Mouse (Mus musculus) liver, embryonic 11.5 days (tissue): ENCODE results near the gene Ppp4r3a. TPM values are rescaled to one million over a fixed set of nuclear protein-coding genes. Genes with fewer than 3 reads are reported as not detected.
A peak's percentile ranks its signal among the peaks of the same experiment; 100 is the strongest.

Experiments used
- ATAC-seq: fragments of 200-750 bp; cut with Nextera tagmentation; replicated peaks from 2 replicates; pipeline ENCODE4 v1.8.0; 2017; ENCODE audit warnings: moderate number of reproducible peaks, mild to moderate bottlenecking, moderate TSS enrichment, moderate library complexity; ENCODE audit not compliant: low FRiP score
- DNase-seq: peaks from one replicate; pipeline ENCODE4 v3.0.0-alpha.2; 2017; ENCODE audit warnings: low spot score
- H3K27ac ChIP-seq: fragments of 300-500 bp; sonication (generic); 2 replicates; pipeline ENCODE4 v1.5.1; 2014; ENCODE audit warnings: mild to moderate bottlenecking, low read depth, low read length, control low read depth
- H3K27me3 ChIP-seq: fragments of 300-500 bp; sonication (generic); replicated peaks from 2 replicates; pipeline ENCODE4 v1.6.1; 2014; ENCODE audit warnings: low read length, mixed read lengths; ENCODE audit not compliant: control insufficient read depth, insufficient read depth
- H3K36me3 ChIP-seq: fragments of 300-500 bp; sonication (generic); 2 replicates; pipeline ENCODE4 v1.6.1; 2014; ENCODE audit warnings: mild to moderate bottlenecking, low read length, moderate library complexity, mixed read lengths; ENCODE audit not compliant: control insufficient read depth, insufficient read depth
- H3K4me1 ChIP-seq: fragments of 300-500 bp; sonication (generic); replicated peaks from 2 replicates; pipeline ENCODE4 v1.6.1; 2014; ENCODE audit warnings: low read length, mixed read lengths; ENCODE audit not compliant: control insufficient read depth, insufficient read depth
- H3K4me2 ChIP-seq: fragments of 300-500 bp; sonication (generic); 2 replicates; pipeline ENCODE4 v1.6.1; 2014; ENCODE audit warnings: mild to moderate bottlenecking, control low read depth, moderate library complexity
- H3K4me3 ChIP-seq: fragments of 300-500 bp; sonication (generic); 2 replicates; pipeline ENCODE4 v1.5.1; 2014; ENCODE audit warnings: low read depth, low read length, control low read depth
- H3K9ac ChIP-seq: fragments of 300-500 bp; sonication (generic); 2 replicates; pipeline ENCODE4 v1.6.1; 2014; ENCODE audit warnings: low read depth, low read length, control low read depth
- H3K9me3 ChIP-seq: fragments of 300-500 bp; sonication (generic); 2 replicates; pipeline ENCODE4 v1.6.1; 2016; ENCODE audit warnings: low read length, inconsistent platforms, mixed read lengths; ENCODE audit not compliant: control insufficient read depth
- WGBS: fragments of 180-500 bp; shearing (Covaris S2); extraction: QIAGEN DNeasy Blood & Tissue Kit; methylation state at CpG from one replicate; pipeline ENCODE4 v1.1.7; 2014; 5-methylcytosine and 5-hydroxymethylcytosine counted together
- polyA plus RNA-seq: library from polyadenylated mRNA; unstranded; fragments of >200 nt; fragmentation: Nextera tagmentation; extraction: Ambion mirVana; gene quantifications from 2 replicates; pipeline ENCODE4 v1.2.1, GENCODE M21; 2014

Gene Ppp4r3a
- polyA plus RNA-seq, 1 experiment from 2014 or later, result 54.4 TPM

DNA sequence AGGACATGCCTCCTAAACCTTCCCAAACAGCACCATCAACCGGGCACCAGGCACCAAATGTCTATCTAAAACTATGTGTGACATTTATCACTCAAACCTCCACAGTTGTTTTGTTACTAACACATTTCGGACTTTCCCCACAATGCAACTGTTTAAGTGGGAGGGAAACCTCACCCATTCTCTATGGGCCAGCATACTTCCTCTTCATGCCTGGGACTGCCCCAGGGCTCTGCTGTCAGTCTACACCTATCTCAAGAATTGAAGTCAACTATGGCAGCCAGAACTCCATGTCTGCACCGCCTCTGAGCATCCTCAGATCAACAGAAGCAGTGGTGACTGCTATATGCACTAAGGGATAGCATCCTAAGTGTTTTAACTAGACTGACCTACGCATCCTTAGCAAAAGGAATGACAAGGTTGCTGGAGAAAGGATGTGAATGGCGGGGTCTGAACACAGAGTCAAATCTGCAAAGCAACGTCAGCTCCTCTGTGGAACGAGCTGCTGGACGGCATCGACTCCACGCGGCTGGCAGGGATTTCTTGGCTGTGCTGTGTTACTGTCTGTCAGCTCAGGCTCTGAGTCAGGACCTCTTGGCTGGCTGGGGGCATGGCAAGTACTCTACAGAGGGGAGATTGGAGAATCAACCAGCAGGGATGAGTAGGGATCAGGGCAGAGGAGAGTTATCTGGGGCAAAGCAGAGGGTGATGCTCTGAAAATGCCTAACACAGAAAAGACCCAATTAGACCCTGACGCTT, 77.7 kb downstream of the Ppp4r3a start:
- Histone ChIP-seq H3K4me3 (no peak overlapping the region), H3K27ac (no peak overlapping the region), H3K9ac (no peak overlapping the region), H3K9me3 (no peaks in the 10 kb centered on the region), H3K4me2 (no peak overlapping the region), H3K4me1 (peaks cover 59% of the 10 kb centered on the region), H3K36me3 (no peaks in the 10 kb centered on the region), H3K27me3 (no peaks in the 10 kb centered on the region)
- ATAC-seq (no peak), DNase-seq (no peak)
- 81% methylated on average over 12 of the region's 12 CpGs for WGBS

DNA sequence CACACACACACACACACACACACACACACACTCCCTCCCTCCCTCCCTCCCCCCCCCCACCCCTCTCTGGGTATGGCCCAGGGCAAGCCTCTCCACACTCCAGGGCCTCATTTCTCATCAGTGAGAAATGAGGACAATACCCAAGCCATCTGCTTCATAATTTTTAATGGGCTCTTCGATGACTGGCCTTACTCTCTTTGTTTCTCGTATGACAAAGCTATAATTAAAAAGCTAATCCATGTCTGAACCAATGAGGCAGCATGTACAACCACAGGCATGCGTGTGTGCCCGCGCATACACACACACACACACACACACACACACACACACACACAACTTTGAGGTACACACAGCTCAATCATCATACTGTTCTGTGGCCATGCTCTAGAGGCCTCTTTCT, 78.5 kb downstream of the Ppp4r3a start:
- Histone ChIP-seq H3K36me3 (no peaks in the 10 kb centered on the region), H3K4me2 (no peak overlapping the region), H3K9ac (no peak overlapping the region), H3K27me3 (no peaks in the 10 kb centered on the region), H3K27ac (no peak overlapping the region), H3K4me1 (peaks cover 55% of the 10 kb centered on the region), H3K4me3 (no peak overlapping the region), H3K9me3 (no peaks in the 10 kb centered on the region)
- DNase-seq, result no peak
- WGBS, result 93% methylated on average over 5 of the region's 5 CpGs
- ATAC-seq, result no peak

DNA sequence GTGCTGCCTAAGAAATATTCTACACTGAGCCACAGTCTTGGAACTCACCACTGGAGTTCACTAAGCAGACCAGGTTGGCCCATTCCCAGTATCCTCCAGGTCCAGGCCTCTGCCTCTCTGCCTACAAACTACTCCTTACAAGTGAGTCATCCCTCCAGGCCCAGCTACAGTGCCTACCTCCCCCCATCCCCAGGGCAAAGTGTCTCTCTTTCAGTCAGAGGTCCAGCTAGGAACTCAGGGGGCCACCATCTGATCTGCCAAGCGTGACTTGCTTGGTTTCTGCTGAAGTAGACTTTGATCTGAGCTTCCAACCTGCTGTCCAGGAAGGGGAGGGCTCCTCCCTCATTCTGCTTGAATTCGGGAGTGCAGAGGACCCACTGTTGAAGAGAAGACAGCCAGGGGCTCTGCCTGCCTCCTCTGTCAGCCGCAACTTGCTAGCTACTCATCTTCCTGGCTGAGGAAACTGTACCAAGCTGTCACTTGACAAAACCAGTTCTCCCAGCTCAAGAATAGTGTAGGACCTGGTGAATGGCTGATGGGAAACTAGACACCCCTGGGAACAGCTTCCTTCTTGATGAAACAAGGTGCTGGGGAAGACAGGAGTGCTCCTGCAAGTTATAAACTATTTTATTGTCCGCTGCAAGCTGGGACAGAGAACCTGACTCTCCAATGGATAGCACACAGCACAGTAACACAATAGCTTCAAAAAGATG, 80.5 kb downstream of the Ppp4r3a start:
- no peaks in the 10 kb centered on the region for H3K36me3 ChIP-seq
- no peaks in the 10 kb centered on the region for H3K27me3 ChIP-seq
- 58% methylated on average over 4 of the region's 4 CpGs for WGBS
- no peak overlapping the region for H3K4me3 ChIP-seq
- no peak overlapping the region for H3K4me2 ChIP-seq
- no peak for DNase-seq
- no peak overlapping the region; the same call in 1 of the 2 replicates for H3K27ac ChIP-seq
- ATAC-seq, result no peak
- peak overlapping the region; percentile 25; the same call in 1 of the 2 replicates for H3K9ac ChIP-seq
- H3K9me3 ChIP-seq, result no peaks in the 10 kb centered on the region
- H3K4me1 ChIP-seq, result peaks cover 55% of the 10 kb centered on the region

DNA sequence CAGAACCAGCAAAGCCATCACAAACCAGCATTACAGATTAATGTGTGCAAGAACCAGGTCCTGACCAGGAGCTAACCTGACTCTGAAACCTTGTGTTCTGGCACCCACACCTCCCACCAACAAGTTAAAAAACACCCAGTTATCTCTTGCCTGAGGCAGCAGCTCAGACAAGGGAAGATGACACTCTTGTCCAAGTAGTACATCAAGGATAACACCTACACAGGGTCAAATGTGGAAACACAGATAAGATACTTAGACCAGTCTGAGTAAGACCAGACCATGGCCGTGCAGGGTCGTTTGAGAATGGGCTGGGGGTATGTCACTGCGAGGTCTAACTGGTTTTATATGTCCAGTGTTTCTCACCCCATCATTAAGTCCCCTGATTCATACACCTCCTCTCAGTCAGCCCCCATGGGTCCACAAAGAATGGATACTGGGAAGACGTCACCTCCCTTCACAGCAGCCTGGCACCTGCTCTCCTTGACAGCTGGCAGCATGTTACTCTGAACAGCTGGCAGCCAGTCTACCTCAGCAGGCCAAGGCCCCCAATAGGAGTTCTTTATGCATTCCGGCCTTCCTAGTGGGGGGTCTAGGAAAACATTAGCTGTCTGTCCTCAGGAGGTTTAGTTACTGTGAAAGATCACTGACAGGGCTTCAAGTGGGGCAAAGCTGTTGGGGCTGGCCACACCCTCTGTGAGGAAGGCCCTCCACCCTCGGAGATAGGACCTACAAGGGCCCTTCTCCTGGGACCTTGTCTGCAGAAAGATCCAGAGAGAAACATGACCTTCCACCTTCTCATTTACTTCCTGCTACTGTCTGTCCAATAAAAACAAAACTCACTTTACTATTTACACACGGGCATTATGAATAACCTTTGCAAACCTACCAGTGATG, 84.2 kb downstream of the Ppp4r3a start:
- no peak overlapping the region for H3K9ac ChIP-seq
- WGBS, result 40% methylated on average over 7 of the region's 7 CpGs

DNA sequence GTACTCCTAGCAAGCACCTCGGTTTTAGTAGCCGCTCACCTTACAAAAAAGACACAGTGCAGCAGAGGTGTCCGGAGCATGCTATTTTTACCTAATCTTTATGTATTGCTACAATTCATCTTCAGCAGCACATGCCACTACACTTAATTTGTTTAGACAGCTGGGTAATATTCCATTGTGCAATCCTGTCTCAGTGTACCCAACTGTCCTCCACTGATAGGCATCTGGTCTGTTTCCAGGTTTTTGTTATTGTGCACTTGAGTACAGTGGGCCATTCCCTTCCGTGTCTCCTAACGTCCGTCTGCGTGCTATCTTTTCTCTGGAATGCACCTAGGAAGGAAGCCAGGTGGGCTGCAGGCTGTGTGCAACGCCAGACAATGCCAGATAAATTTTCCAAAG, 84.9 kb downstream of the Ppp4r3a start:
- no peaks in the 10 kb centered on the region for H3K27me3 ChIP-seq
- no peak overlapping the region for H3K4me3 ChIP-seq
- WGBS, result 47% methylated on average over 8 of the region's 8 CpGs
- H3K4me2 ChIP-seq, result peak overlapping the region; percentile 54
- peaks cover 70% of the 10 kb centered on the region for H3K4me1 ChIP-seq
- ATAC-seq (no peak), DNase-seq (no peak)
- H3K9ac ChIP-seq, result 0 out of 2 replicates have a peak overlapping the region, but pooled peaks have one; percentile 22
- H3K36me3 ChIP-seq, result no peaks in the 10 kb centered on the region
- no peaks in the 10 kb centered on the region for H3K9me3 ChIP-seq
- peak overlapping the region; percentile 75 for H3K27ac ChIP-seq

More for the DNA sequence above, 84.2 kb downstream of the Ppp4r3a start:
- Histone ChIP-seq H3K4me2 (peak overlapping the region; percentile 54), H3K27me3 (no peaks in the 10 kb centered on the region), H3K4me3 (no peak overlapping the region), H3K4me1 (peaks cover 70% of the 10 kb centered on the region), H3K27ac (peak overlapping the region; percentile 75), H3K36me3 (no peaks in the 10 kb centered on the region), H3K9me3 (no peaks in the 10 kb centered on the region)
- peak; percentile 78 for ATAC-seq
- no peak for DNase-seq

DNA sequence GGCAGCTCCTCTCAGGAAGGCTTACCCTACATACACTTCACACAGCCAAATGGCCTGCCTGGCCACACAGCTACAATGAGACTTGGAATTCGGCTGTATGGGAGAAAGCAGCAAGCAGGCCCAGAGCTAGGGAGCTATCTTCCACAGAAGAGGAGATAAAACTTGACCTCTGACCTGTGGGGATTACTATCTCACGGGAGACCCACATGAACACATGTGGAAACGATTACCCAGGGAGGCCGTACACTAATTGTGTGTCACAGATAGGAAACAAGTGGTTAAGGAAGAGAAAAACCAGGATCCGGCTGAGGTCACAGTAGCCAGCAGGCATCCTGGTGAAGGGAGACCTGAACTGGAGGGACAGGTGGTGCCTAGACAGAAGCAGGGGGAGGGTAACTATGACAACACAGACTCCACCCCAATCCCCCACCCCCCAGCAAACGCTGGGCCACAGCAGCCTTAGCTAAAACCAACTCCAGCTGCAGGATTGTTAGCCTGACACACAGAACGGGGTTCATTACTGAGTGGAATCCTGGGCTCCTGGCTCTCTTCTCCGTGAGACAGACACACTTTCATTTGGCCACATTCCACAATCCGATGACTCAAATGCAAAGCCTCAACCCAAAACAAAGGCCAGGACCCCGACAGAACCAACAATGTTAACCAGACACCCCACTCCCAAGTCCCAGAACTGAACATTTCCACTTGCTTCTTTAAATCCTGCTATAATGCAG, 85.5 kb downstream of the Ppp4r3a start:
- H3K27ac ChIP-seq, result peak overlapping the region; percentile 75
- ATAC-seq (peak; percentile 7; the same call in 1 of the 2 replicates), DNase-seq (no peak)
- H3K27me3 ChIP-seq, result no peaks in the 10 kb centered on the region
- no peaks in the 10 kb centered on the region for H3K9me3 ChIP-seq
- no peaks in the 10 kb centered on the region for H3K36me3 ChIP-seq
- peak overlapping the region; percentile 54 for H3K4me2 ChIP-seq
- 27% methylated on average over 10 of the region's 10 CpGs for WGBS
- 0 out of 2 replicates have a peak overlapping the region, but pooled peaks have one; percentile 22 for H3K9ac ChIP-seq
- H3K4me3 ChIP-seq, result no peak overlapping the region
- peaks cover 70% of the 10 kb centered on the region for H3K4me1 ChIP-seq

DNA sequence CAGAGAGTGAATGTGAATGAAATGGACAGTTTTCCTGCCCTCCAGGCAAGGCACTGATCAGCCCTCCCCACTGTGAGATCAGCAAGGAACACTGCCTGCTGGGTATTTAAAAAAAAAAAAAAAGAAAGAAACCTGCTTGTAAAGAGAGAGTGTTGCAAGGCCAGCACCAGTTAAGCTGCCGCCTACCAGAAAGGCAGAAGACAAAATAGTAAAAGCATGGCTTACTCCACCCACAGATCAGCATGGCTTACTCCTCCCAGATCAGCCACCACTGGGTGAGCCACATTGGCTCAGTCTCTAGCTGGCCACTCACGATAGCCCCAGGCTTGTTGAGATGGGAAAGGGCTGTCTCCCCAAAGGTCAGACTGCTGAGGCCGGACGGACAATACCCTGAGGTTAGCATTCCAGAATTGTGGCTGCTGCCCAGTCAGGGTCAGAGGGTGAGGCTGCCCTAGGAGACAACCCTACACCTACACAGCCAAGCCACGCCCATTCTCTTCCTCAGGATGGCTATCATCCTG, 87.1 kb downstream of the Ppp4r3a start:
- no peaks in the 10 kb centered on the region for H3K9me3 ChIP-seq
- no peak for ATAC-seq
- no peak overlapping the region for H3K27ac ChIP-seq
- H3K27me3 ChIP-seq, result no peaks in the 10 kb centered on the region
- H3K36me3 ChIP-seq, result no peaks in the 10 kb centered on the region
- DNase-seq, result no peak
- no peak overlapping the region for H3K4me3 ChIP-seq
- H3K9ac ChIP-seq, result no peak overlapping the region
- H3K4me2 ChIP-seq, result peak overlapping the region; percentile 24; the same call in 1 of the 2 replicates
- 55% methylated on average over 5 of the region's 5 CpGs for WGBS
- H3K4me1 ChIP-seq, result peaks cover 57% of the 10 kb centered on the region
